In genomic region chr3:102242854-102243253, GRCm38 (mm10) we compare ENCODE assay signal across 8 mouse cellular contexts. TPM values are rescaled to one million over a fixed set of nuclear protein-coding genes. Genes with fewer than 3 reads are reported as not detected.
DNase-seq lines count a peak whose midpoint lies in the region; ATAC-seq and TF ChIP-seq lines count a peak whose summit lies in the region.

No protein-coding gene starts in this region.

- no peak overlapping the region for H3K27ac ChIP-seq in heart, embryonic 11.5 days (ENCODE audit: low read depth, low read length)
- H3K27ac ChIP-seq in hindbrain, embryonic 16.5 days (ENCODE audit: low read depth, low read length) = no peak overlapping the region
- H3K27ac ChIP-seq in lung, postnatal 0 days (ENCODE audit: low read length) = no peak overlapping the region
- no peak overlapping the region for H3K27ac ChIP-seq in stomach, embryonic 15.5 days

- peak; percentile 73 for TF ChIP-seq CTCF in lung, postnatal 0 days (IDR thresholded peaks at IDR 0.05)

- no peak for TF ChIP-seq EP300 in lung, postnatal 0 days (IDR thresholded peaks at IDR 0.05)

- no peaks in the 10 kb centered on the region for H3K4me1 ChIP-seq in heart, embryonic 11.5 days (ENCODE audit: control insufficient read depth, insufficient read depth, low read length)
- peaks cover 2% of the 10 kb centered on the region; the same call in 1 of the 2 replicates for H3K4me1 ChIP-seq in hindbrain, embryonic 16.5 days (ENCODE audit: control insufficient read depth, insufficient read depth, low read depth, low read length)
- no peaks in the 10 kb centered on the region for H3K4me1 ChIP-seq in lung, postnatal 0 days (ENCODE audit: insufficient read depth, low read depth, low read length)
- H3K4me1 ChIP-seq in stomach, embryonic 15.5 days = no peaks in the 10 kb centered on the region

- H3K4me3 ChIP-seq in heart, embryonic 11.5 days (ENCODE audit: low read depth, low read length) = no peak overlapping the region
- no peak overlapping the region for H3K4me3 ChIP-seq in hindbrain, embryonic 16.5 days (ENCODE audit: low read length)
- no peak overlapping the region for H3K4me3 ChIP-seq in lung, postnatal 0 days (ENCODE audit: low read depth, low read length)
- no peak overlapping the region for H3K4me3 ChIP-seq in stomach, embryonic 15.5 days (replicated peaks)

- no peaks in the 10 kb centered on the region for H3K27me3 ChIP-seq in heart, embryonic 11.5 days (ENCODE audit: control insufficient read depth, insufficient read depth, low read length)
- no peaks in the 10 kb centered on the region for H3K27me3 ChIP-seq in hindbrain, embryonic 16.5 days (replicated peaks; ENCODE audit: control insufficient read depth, insufficient read depth, low read length)
- H3K27me3 ChIP-seq in lung, postnatal 0 days (replicated peaks; ENCODE audit: insufficient read depth, low read length) = no peaks in the 10 kb centered on the region; the same call in 1 of the 2 replicates
- H3K27me3 ChIP-seq in stomach, embryonic 15.5 days (replicated peaks) = no peaks in the 10 kb centered on the region

- H3K9me3 ChIP-seq in heart, embryonic 11.5 days (replicated peaks; ENCODE audit: control insufficient read depth, low read length) = peaks cover 6% of the 10 kb centered on the region
- H3K9me3 ChIP-seq in hindbrain, embryonic 16.5 days (ENCODE audit: control insufficient read depth, low read length) = no peaks in the 10 kb centered on the region
- no peaks in the 10 kb centered on the region for H3K9me3 ChIP-seq in lung, postnatal 0 days (ENCODE audit: low read length)
- no peaks in the 10 kb centered on the region for H3K9me3 ChIP-seq in stomach, embryonic 15.5 days

- no peak overlapping the region for H3K4me2 ChIP-seq in heart, embryonic 11.5 days
- no peak overlapping the region for H3K4me2 ChIP-seq in hindbrain, embryonic 16.5 days (ENCODE audit: low read length)
- no peak overlapping the region for H3K4me2 ChIP-seq in lung, postnatal 0 days (replicated peaks; ENCODE audit: low read depth, low read length)
- no peak overlapping the region for H3K4me2 ChIP-seq in stomach, embryonic 15.5 days

- H3K9ac ChIP-seq in heart, embryonic 11.5 days (ENCODE audit: low read depth, low read length) = no peak overlapping the region
- H3K9ac ChIP-seq in hindbrain, embryonic 16.5 days (ENCODE audit: low read depth, low read length) = no peak overlapping the region
- no peak overlapping the region for H3K9ac ChIP-seq in lung, postnatal 0 days (replicated peaks; ENCODE audit: low read depth)
- no peak overlapping the region for H3K9ac ChIP-seq in stomach, embryonic 15.5 days

- no peaks in the 10 kb centered on the region for H3K36me3 ChIP-seq in heart, embryonic 11.5 days (ENCODE audit: control insufficient read depth, insufficient read depth, low read length)
- no peaks in the 10 kb centered on the region for H3K36me3 ChIP-seq in hindbrain, embryonic 16.5 days (ENCODE audit: control insufficient read depth, insufficient read depth, low read length)
- H3K36me3 ChIP-seq in lung, postnatal 0 days (ENCODE audit: insufficient read depth, low read length) = no peaks in the 10 kb centered on the region
- no peaks in the 10 kb centered on the region for H3K36me3 ChIP-seq in stomach, embryonic 15.5 days

- DNase-seq in heart, adult 18-20 months = peak; percentile 32 to 65
- peak; percentile 57 for DNase-seq in Muller cell, postnatal 12 days (ENCODE audit: inconsistent ontology term)
- peak; percentile 55 for DNase-seq in embryo, embryonic 10 days (ENCODE audit: low spot score)
- DNase-seq in lung, postnatal 0 days (ENCODE audit: low spot score) = peak; percentile 85
- no peak for DNase-seq in spleen, postnatal 4 days (ENCODE audit: low spot score in 2 of 2)

- ATAC-seq in heart, embryonic 11.5 days (replicated peaks; ENCODE audit: insufficient number of reproducible peaks, low FRiP score, low TSS enrichment) = no peak
- ATAC-seq in hindbrain, embryonic 16.5 days = peak; percentile 86
- peak; percentile 43 for ATAC-seq in lung, postnatal 0 days
- ATAC-seq in stomach, embryonic 15.5 days (ENCODE audit: insufficient read depth, low FRiP score, low read depth) = peak; percentile 31; the same call in 1 of the 2 replicates

- WGBS in heart, embryonic 11.5 days (ENCODE audit: insufficient replicate concordance) = 41% methylated on average over 5 of the region's 5 CpGs
- WGBS in hindbrain, embryonic 16.5 days = 41% methylated on average over 5 of the region's 5 CpGs
- 47% methylated on average over 5 of the region's 5 CpGs for WGBS in lung, postnatal 0 days
- 52% methylated on average over 5 of the region's 5 CpGs for WGBS in stomach, embryonic 15.5 days

RNA-seq across cellular contexts. Expression of gene Vangl1, which starts 38.4 kb away (rescaled TPM):
- 10 to 100 TPM in 1 of 2 experiments, 1 to 10 TPM in 1; 8.6 to 12.3 TPM for total RNA-seq in heart, adult 18-20 months (2021)
- polyA plus RNA-seq in heart, embryonic 11.5 days (2014; fragmentation: Nextera tagmentation; extraction: Ambion mirVana) = 29.4 and 31.6 TPM in 2 replicates
- polyA plus RNA-seq in hindbrain, embryonic 16.5 days (2015; fragmentation: Nextera tagmentation; extraction: Ambion mirVana) = 7.9 and 14.0 TPM in 2 replicates
- polyA plus RNA-seq in lung, postnatal 0 days (2015; fragmentation: Nextera tagmentation; extraction: Ambion mirVana) = 14.0 and 15.8 TPM in 2 replicates
- 22.7 and 27.0 TPM in 2 replicates for polyA plus RNA-seq in stomach, embryonic 15.5 days (2015; fragmentation: Nextera tagmentation; extraction: Ambion mirVana)

Comparison
In these comparisons a context has a peak if more than half of its experiments do, and no peak if none do; other contexts are left out.
1. DNase-seq: peak in heart, adult 18-20 months (2 of 2), Muller cell, postnatal 12 days (single experiment), embryo, embryonic 10 days (single experiment) and lung, postnatal 0 days (single experiment); none in spleen, postnatal 4 days (0 of 2).